Mouse (Mus musculus): ENCODE measurements around the gene 1700017D01Rik.

The 1700017D01Rik gene

GRCm38 (mm10) chr19:11048009-11048408 is 82.7 kb downstream of the 1700017D01Rik start:
- no peak for DNase-seq (ENCODE audit: low read depth)

Measured in c-Kit-positive CD71-positive TER-119-negative erythroid progenitor cells, embryonic 14.5 days (primary cell).